ENCODE assay signal across 1 mouse cellular context in genomic region chr5:115294173-115294572, GRCm38 (mm10).
TF ChIP-seq lines count a peak whose summit lies in the region.

No protein-coding gene starts in this region.

TF ChIP-seq in MEL, 35 proteins besides CTCF, POLR2A, EP300 and RAD21:
- TF ChIP-seq TCF12 (IDR thresholded peaks at IDR 0.05; ENCODE audit: low read depth, low read length) (no peak), NRF1 (IDR thresholded peaks at IDR 0.05; ENCODE audit: insufficient read depth, low read depth, low read length, poor library complexity, severe bottlenecking) (no peak), ETS1 (IDR thresholded peaks at IDR 0.05; ENCODE audit: low read depth, low read length) (no peak), POLR2AphosphoS2 (IDR thresholded peaks at IDR 0.05; ENCODE audit: low read length) (no peak), MYC (IDR thresholded peaks at IDR 0.05; ENCODE audit: low read depth, low read length) (no peak), E2F4 (IDR thresholded peaks at IDR 0.05; ENCODE audit: borderline replicate concordance, low read depth, low read length) (no peak), SIN3A (IDR thresholded peaks at IDR 0.05; ENCODE audit: low read length) (no peak), MAZ (IDR thresholded peaks at IDR 0.05; ENCODE audit: low read depth, low read length) (no peak), UBTF (IDR thresholded peaks at IDR 0.05; ENCODE audit: borderline replicate concordance, insufficient read depth, low read depth, low read length) (no peak), RCOR1 (IDR thresholded peaks at IDR 0.05; ENCODE audit: low read depth, low read length) (no peak), POLR2AphosphoS5 (IDR thresholded peaks at IDR 0.05; ENCODE audit: borderline replicate concordance, low read depth, low read length) (no peak), BHLHE40 (IDR thresholded peaks at IDR 0.05; ENCODE audit: borderline replicate concordance, low read depth, low read length) (no peak), SMC3 (IDR thresholded peaks at IDR 0.05; ENCODE audit: low read depth, low read length) (no peak)
